Mouse (Mus musculus) liver, embryonic 12.5 days (tissue): ENCODE data around the gene Lap3. TPM values are rescaled to one million over a fixed set of nuclear protein-coding genes. Genes with fewer than 3 reads are reported as not detected.

ENCODE experiments used
- ATAC-seq: fragments of 200-750 bp; cut with Nextera tagmentation; 2 replicates; pipeline ENCODE4 v1.8.0; 2017; ENCODE audit warnings: moderate number of reproducible peaks, mild to moderate bottlenecking, moderate library complexity
- H3K27ac ChIP-seq: fragments of 300-500 bp; sonication (generic); 2 replicates; pipeline ENCODE4 v1.5.1; 2016; ENCODE audit warnings: mild to moderate bottlenecking
- H3K27me3 ChIP-seq: fragments of 300-500 bp; sonication (generic); replicated peaks from 2 replicates; pipeline ENCODE4 v1.6.1; 2016; ENCODE audit warnings: mild to moderate bottlenecking, moderate library complexity
- H3K36me3 ChIP-seq: fragments of 300-500 bp; sonication (generic); 2 replicates; pipeline ENCODE4 v1.6.1; 2016; ENCODE audit warnings: mild to moderate bottlenecking, moderate library complexity
- H3K4me1 ChIP-seq: fragments of 300-500 bp; sonication (generic); 2 replicates; pipeline ENCODE4 v1.6.1; 2016
- H3K4me2 ChIP-seq: fragments of 300-500 bp; sonication (generic); 2 replicates; pipeline ENCODE4 v1.6.1; 2016; ENCODE audit warnings: mild to moderate bottlenecking, moderate library complexity
- H3K4me3 ChIP-seq: fragments of 300-500 bp; sonication (generic); 2 replicates; pipeline ENCODE4 v1.5.1; 2016; ENCODE audit warnings: mild to moderate bottlenecking, moderate library complexity
- H3K9ac ChIP-seq: fragments of 300-500 bp; sonication (generic); 2 replicates; pipeline ENCODE4 v1.6.1; 2016; ENCODE audit warnings: mild to moderate bottlenecking, moderate library complexity
- H3K9me3 ChIP-seq: fragments of 300-500 bp; sonication (generic); replicated peaks from 2 replicates; pipeline ENCODE4 v1.6.1; 2016; ENCODE audit warnings: mild to moderate bottlenecking, moderate library complexity
- WGBS: fragments of 180-500 bp; shearing (Covaris S2); methylation state at CpG from one replicate; pipeline ENCODE4 v1.1.7; 2016; ENCODE audit not compliant: insufficient replicate concordance; 5-methylcytosine and 5-hydroxymethylcytosine counted together
- polyA plus RNA-seq: library from polyadenylated mRNA; unstranded; fragments of >200 nt; fragmentation: Nextera tagmentation; extraction: Ambion mirVana; gene quantifications from 2 replicates; pipeline ENCODE4 v1.2.1, GENCODE M21; 2016

Lap3 gene
- polyA plus RNA-seq, 1 experiment from 2014 or later = 69.0 TPM

- H3K9me3 ChIP-seq = no peaks in the 10 kb centered on the region
- H3K27ac ChIP-seq = no peak overlapping the region
- ATAC-seq = no peak
- no peak overlapping the region for H3K4me2 ChIP-seq
- H3K4me1 ChIP-seq = peaks cover 25% of the 10 kb centered on the region
- peaks cover 63% of the 10 kb centered on the region for H3K36me3 ChIP-seq
- no peaks in the 10 kb centered on the region for H3K27me3 ChIP-seq
- no peak overlapping the region for H3K9ac ChIP-seq
- 78% methylated on average over 12 of the region's 12 CpGs for WGBS
- H3K4me3 ChIP-seq = no peak overlapping the region
Measured at GRCm38 (mm10) chr5:45496930-45497550, 3.9 kb downstream of the Lap3 start.

- H3K27me3 ChIP-seq = no peaks in the 10 kb centered on the region
- H3K9ac ChIP-seq = no peak overlapping the region
- no peak overlapping the region for H3K4me2 ChIP-seq
- peaks cover 25% of the 10 kb centered on the region for H3K4me1 ChIP-seq
- ATAC-seq = no peak
- no peaks in the 10 kb centered on the region for H3K9me3 ChIP-seq
- H3K27ac ChIP-seq = no peak overlapping the region
- H3K36me3 ChIP-seq = peaks cover 69% of the 10 kb centered on the region
- H3K4me3 ChIP-seq = no peak overlapping the region
- WGBS = 84% methylated on average over 5 of the region's 5 CpGs
Measured at GRCm38 (mm10) chr5:45497564-45497963, 4.4 kb downstream of the Lap3 start.

- ATAC-seq = no peak
- no peak overlapping the region for H3K27ac ChIP-seq
- H3K4me2 ChIP-seq = no peak overlapping the region
- no peaks in the 10 kb centered on the region for H3K27me3 ChIP-seq
- peaks cover 72% of the 10 kb centered on the region for H3K36me3 ChIP-seq
- no peak overlapping the region for H3K9ac ChIP-seq
- no peaks in the 10 kb centered on the region for H3K4me1 ChIP-seq
- no peaks in the 10 kb centered on the region for H3K9me3 ChIP-seq
- H3K4me3 ChIP-seq = no peak overlapping the region
- WGBS = 75% methylated on average over 7 of the region's 7 CpGs
Measured at GRCm38 (mm10) chr5:45510071-45510470, 16.9 kb downstream of the Lap3 start.

GRCm38 (mm10) chr5:45512908-45513307 is 19.7 kb downstream of the Lap3 start:
- WGBS = 81% methylated on average over 6 of the region's 6 CpGs
- no peaks in the 10 kb centered on the region for H3K4me1 ChIP-seq
- no peak overlapping the region for H3K4me3 ChIP-seq
- no peaks in the 10 kb centered on the region for H3K9me3 ChIP-seq
- no peak overlapping the region for H3K9ac ChIP-seq
- H3K27me3 ChIP-seq = no peaks in the 10 kb centered on the region
- H3K4me2 ChIP-seq = no peak overlapping the region
- peaks cover 50% of the 10 kb centered on the region for H3K36me3 ChIP-seq
- no peak overlapping the region for H3K27ac ChIP-seq
- no peak for ATAC-seq

- Histone ChIP-seq H3K4me1 (no peaks in the 10 kb centered on the region), H3K27me3 (no peaks in the 10 kb centered on the region), H3K36me3 (peaks cover 49% of the 10 kb centered on the region), H3K4me3 (no peak overlapping the region), H3K27ac (no peak overlapping the region), H3K9ac (no peak overlapping the region), H3K4me2 (no peak overlapping the region), H3K9me3 (no peaks in the 10 kb centered on the region)
- 68% methylated on average over 2 of the region's 2 CpGs for WGBS
- ATAC-seq = no peak
Measured at GRCm38 (mm10) chr5:45513511-45513910, 20.3 kb downstream of the Lap3 start.

- Histone ChIP-seq H3K4me1 (peaks cover 2% of the 10 kb centered on the region), H3K9ac (no peak overlapping the region), H3K9me3 (no peaks in the 10 kb centered on the region), H3K27me3 (no peaks in the 10 kb centered on the region), H3K4me2 (no peak overlapping the region), H3K4me3 (no peak overlapping the region), H3K27ac (no peak overlapping the region), H3K36me3 (peaks cover 41% of the 10 kb centered on the region)
- 68% methylated on average over 1 of the region's 1 CpGs for WGBS
- ATAC-seq = no peak
Measured at GRCm38 (mm10) chr5:45514599-45514998, 21.4 kb downstream of the Lap3 start.

GRCm38 (mm10) chr5:45515151-45515743 is 22.1 kb downstream of the Lap3 start:
- no peak for ATAC-seq
- peaks cover 6% of the 10 kb centered on the region for H3K4me1 ChIP-seq
- no peaks in the 10 kb centered on the region for H3K9me3 ChIP-seq
- no peak overlapping the region for H3K4me3 ChIP-seq
- H3K27ac ChIP-seq = no peak overlapping the region
- no peak overlapping the region for H3K9ac ChIP-seq
- 77% methylated on average over 10 of the region's 10 CpGs for WGBS
- H3K4me2 ChIP-seq = no peak overlapping the region
- H3K27me3 ChIP-seq = no peaks in the 10 kb centered on the region
- peaks cover 35% of the 10 kb centered on the region for H3K36me3 ChIP-seq

GRCm38 (mm10) chr5:45519960-45520808 is 27.0 kb downstream of the Lap3 start, which contains the start of gene Med28:
Med28 (plus strand) TSS chr5:45520229.
- Histone ChIP-seq H3K4me3 (peak within 1 kb of the TSS; percentile 93), H3K27me3 (no peaks in the 10 kb centered on the region), H3K4me1 (peaks cover 19% of the 10 kb centered on the region), H3K4me2 (peak within 1 kb of the TSS; percentile 82), H3K9ac (peak within 1 kb of the TSS; percentile 87), H3K27ac (peak within 1 kb of the TSS; percentile 70), H3K36me3 (peaks cover 27% of the 10 kb centered on the region), H3K9me3 (no peaks in the 10 kb centered on the region)
- WGBS = 3% methylated on average over 56 of the region's 56 CpGs
- ATAC-seq = peak; percentile 93

GRCm38 (mm10) chr5:45520809-45521110 is 27.6 kb downstream of the Lap3 start:
- peak overlapping the region; percentile 87 for H3K9ac ChIP-seq
- peaks cover 19% of the 10 kb centered on the region for H3K4me1 ChIP-seq
- 4% methylated on average over 5 of the region's 5 CpGs for WGBS
- no peaks in the 10 kb centered on the region for H3K27me3 ChIP-seq
- H3K36me3 ChIP-seq = peaks cover 33% of the 10 kb centered on the region
- ATAC-seq = no peak
- H3K27ac ChIP-seq = peak overlapping the region; percentile 67
- no peaks in the 10 kb centered on the region for H3K9me3 ChIP-seq
- H3K4me2 ChIP-seq = peak overlapping the region; percentile 82
- peak overlapping the region; percentile 93 for H3K4me3 ChIP-seq

GRCm38 (mm10) chr5:45521601-45522000 is 28.4 kb downstream of the Lap3 start:
- WGBS = 74% methylated on average over 6 of the region's 6 CpGs
- Histone ChIP-seq H3K4me3 (peak overlapping the region; percentile 93), H3K36me3 (peaks cover 37% of the 10 kb centered on the region), H3K27ac (no peak overlapping the region), H3K9ac (peak overlapping the region; percentile 87; the same call in 1 of the 2 replicates), H3K4me1 (peaks cover 19% of the 10 kb centered on the region), H3K27me3 (no peaks in the 10 kb centered on the region), H3K4me2 (peak overlapping the region; percentile 82), H3K9me3 (no peaks in the 10 kb centered on the region)
- no peak for ATAC-seq

- Histone ChIP-seq H3K4me1 (peaks cover 13% of the 10 kb centered on the region), H3K9ac (no peak overlapping the region), H3K4me2 (no peak overlapping the region), H3K4me3 (no peak overlapping the region), H3K27me3 (no peaks in the 10 kb centered on the region), H3K27ac (no peak overlapping the region), H3K36me3 (peaks cover 67% of the 10 kb centered on the region), H3K9me3 (no peaks in the 10 kb centered on the region)
- no peak for ATAC-seq
- WGBS = 84% methylated on average over 10 of the region's 10 CpGs
Measured at GRCm38 (mm10) chr5:45525101-45525500, 31.9 kb downstream of the Lap3 start.

GRCm38 (mm10) chr5:45526338-45526737 is 33.2 kb downstream of the Lap3 start:
- no peaks in the 10 kb centered on the region for H3K9me3 ChIP-seq
- H3K4me2 ChIP-seq = no peak overlapping the region
- H3K9ac ChIP-seq = no peak overlapping the region
- H3K27me3 ChIP-seq = no peaks in the 10 kb centered on the region
- 84% methylated on average over 4 of the region's 4 CpGs for WGBS
- no peak overlapping the region for H3K27ac ChIP-seq
- H3K4me1 ChIP-seq = peaks cover 8% of the 10 kb centered on the region
- peaks cover 76% of the 10 kb centered on the region for H3K36me3 ChIP-seq
- ATAC-seq = no peak
- H3K4me3 ChIP-seq = no peak overlapping the region
